Mouse (Mus musculus): ENCODE results near the gene Tbc1d22b. TPM values are rescaled to one million over a fixed set of nuclear protein-coding genes. Genes with fewer than 3 reads are reported as not detected.

Gene Tbc1d22b
- total and polyA plus RNA-seq, 3 experiments: 5.3 to 30.2 (median 26.2) TPM

DNA sequence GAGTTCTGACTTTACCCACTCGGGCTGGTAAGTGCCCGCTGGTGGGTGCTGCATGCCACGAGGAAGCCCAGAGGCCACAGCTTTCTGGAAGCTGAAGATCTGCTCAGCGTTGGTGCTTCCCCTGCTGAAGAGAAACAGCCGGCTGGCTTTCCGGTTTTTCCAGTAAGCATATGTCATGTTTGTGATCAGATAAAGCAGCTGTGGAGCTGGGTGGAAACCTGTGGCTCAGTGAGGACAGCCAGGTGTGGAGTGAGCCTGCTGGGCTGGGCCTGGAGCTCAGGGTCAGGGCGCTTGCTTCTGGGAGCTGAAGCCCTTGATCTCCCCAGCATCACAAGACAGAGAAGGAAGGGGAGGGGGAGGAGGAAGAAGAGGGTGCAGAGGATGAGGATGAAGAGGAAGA, 7.3 kb downstream of the Tbc1d22b start:
- Histone ChIP-seq H3K4me1 (ENCODE audit: insufficient read depth, low read depth, low read length) (peaks cover 2% of the 10 kb centered on the region; the same call in 1 of the 2 replicates), H3K36me3 (replicated peaks) (peaks cover 68% of the 10 kb centered on the region), H3K9me3 (replicated peaks) (no peaks in the 10 kb centered on the region), H3K4me3 (ENCODE audit: low read depth, low read length) (no peak overlapping the region), H3K27me3 (ENCODE audit: insufficient read depth, low read length) (no peaks in the 10 kb centered on the region)
- no peak for TF ChIP-seq GATA1 (IDR thresholded peaks at IDR 0.05; ENCODE audit: borderline replicate concordance, low read length)
- no peak for TF ChIP-seq CTCF (IDR thresholded peaks at IDR 0.05; ENCODE audit: low read depth, low read length)
- no peak for TF ChIP-seq GATA2 (IDR thresholded peaks at IDR 0.05; ENCODE audit: borderline replicate concordance, low read depth, low read length)
- no peak for TF ChIP-seq TAL1 (conservative IDR thresholded peaks at IDR 0.05; ENCODE audit: low read depth, low read length)
- no peak for TF ChIP-seq POLR2AphosphoS5 (IDR thresholded peaks at IDR 0.05; ENCODE audit: insufficient replicate concordance, low read depth, low read length)
- DNase-seq (ENCODE audit: low spot score): no peak
- no peak for ATAC-seq (ENCODE audit: extremely low read depth, insufficient number of reproducible peaks, low FRiP score, poor library complexity, severe bottlenecking)

DNA sequence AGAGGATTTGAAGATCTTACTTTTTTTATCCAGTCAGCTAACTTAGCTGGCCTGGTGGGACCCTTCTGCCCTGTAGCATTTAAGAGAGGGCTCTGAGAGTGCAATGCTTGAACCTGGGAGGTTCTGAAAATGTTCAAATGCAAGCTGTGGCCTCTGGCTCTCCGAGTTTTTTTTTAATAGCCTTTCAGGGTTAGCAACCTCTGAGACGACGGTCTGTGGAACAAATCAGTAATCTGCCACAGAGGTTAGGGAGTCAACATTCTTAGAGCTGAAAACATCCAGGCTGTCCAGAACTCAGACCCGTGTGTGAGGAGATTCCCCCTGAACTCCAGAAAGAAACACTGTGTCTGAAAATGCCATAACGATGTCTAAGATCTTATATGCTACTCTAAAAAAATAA, 8.9 kb downstream of the Tbc1d22b start:
- H3K9me3 ChIP-seq (replicated peaks): no peaks in the 10 kb centered on the region
- H3K4me1 ChIP-seq (ENCODE audit: insufficient read depth, low read depth, low read length): peaks cover 11% of the 10 kb centered on the region
- H3K27me3 ChIP-seq (ENCODE audit: insufficient read depth, low read length): no peaks in the 10 kb centered on the region
- no peak overlapping the region for H3K4me3 ChIP-seq (ENCODE audit: low read depth, low read length)
- H3K36me3 ChIP-seq (replicated peaks): peaks cover 70% of the 10 kb centered on the region
- ATAC-seq (ENCODE audit: extremely low read depth, insufficient number of reproducible peaks, low FRiP score, poor library complexity, severe bottlenecking) (no peak), DNase-seq (ENCODE audit: low spot score) (no peak)
- TF ChIP-seq GATA2 (IDR thresholded peaks at IDR 0.05; ENCODE audit: borderline replicate concordance, low read depth, low read length): no peak
- no peak for TF ChIP-seq TAL1 (conservative IDR thresholded peaks at IDR 0.05; ENCODE audit: low read depth, low read length)
- no peak for TF ChIP-seq GATA1 (IDR thresholded peaks at IDR 0.05; ENCODE audit: borderline replicate concordance, low read length)
- no peak for TF ChIP-seq POLR2AphosphoS5 (IDR thresholded peaks at IDR 0.05; ENCODE audit: insufficient replicate concordance, low read depth, low read length)
- TF ChIP-seq CTCF (IDR thresholded peaks at IDR 0.05; ENCODE audit: low read depth, low read length): no peak

DNA sequence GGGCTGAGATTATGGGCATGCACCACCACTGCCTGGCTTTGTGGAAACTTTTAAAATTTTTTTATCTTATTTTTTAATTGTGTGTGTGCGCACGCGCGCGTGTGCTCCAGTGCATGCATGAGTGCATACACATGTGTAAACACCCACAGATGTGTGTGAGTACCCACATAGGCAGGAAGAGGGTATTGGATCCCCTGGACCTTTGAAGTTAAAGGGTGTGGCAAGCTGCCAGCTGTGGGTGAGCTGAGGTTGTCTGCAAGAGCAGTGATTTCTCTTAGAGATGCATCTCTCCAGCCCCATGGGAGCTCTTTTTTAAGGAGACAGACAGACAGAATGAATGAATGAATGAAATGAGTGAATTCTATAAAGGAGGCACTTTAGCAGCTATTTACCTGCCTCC, 15.9 kb downstream of the Tbc1d22b start:
- peaks cover 77% of the 10 kb centered on the region for H3K36me3 ChIP-seq (replicated peaks)
- no peak for ATAC-seq (ENCODE audit: extremely low read depth, insufficient number of reproducible peaks, low FRiP score, poor library complexity, severe bottlenecking)

DNA sequence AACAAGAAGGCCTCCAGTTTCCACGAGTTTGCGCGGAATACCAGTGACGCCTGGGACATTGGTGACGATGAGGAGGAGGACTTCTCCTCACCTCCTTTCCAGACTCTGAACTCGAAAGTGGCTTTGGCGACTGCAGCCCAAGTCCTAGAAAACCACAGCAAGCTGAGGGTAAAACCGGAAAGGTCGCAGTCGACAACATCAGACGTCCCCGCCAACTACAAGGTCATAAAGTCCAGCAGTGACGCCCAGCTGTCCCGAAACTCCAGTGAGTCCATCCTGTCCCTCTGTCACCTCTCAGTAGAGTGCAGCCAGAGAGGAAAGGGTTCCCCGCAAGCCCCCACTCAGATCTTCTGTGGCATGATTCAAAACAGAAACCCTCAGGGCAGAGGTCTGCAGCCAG, 18.9 kb downstream of the Tbc1d22b start:
- no peak for TF ChIP-seq GATA2 (IDR thresholded peaks at IDR 0.05; ENCODE audit: borderline replicate concordance, low read depth, low read length)
- no peak for DNase-seq (ENCODE audit: low spot score)
- no peak for ATAC-seq (ENCODE audit: extremely low read depth, insufficient number of reproducible peaks, low FRiP score, poor library complexity, severe bottlenecking)
- no peak overlapping the region for H3K4me3 ChIP-seq (ENCODE audit: low read depth, low read length)
- no peaks in the 10 kb centered on the region for H3K9me3 ChIP-seq (replicated peaks)
- H3K4me1 ChIP-seq (ENCODE audit: insufficient read depth, low read depth, low read length): peaks cover 11% of the 10 kb centered on the region
- no peaks in the 10 kb centered on the region for H3K27me3 ChIP-seq (ENCODE audit: insufficient read depth, low read length)
- peaks cover 95% of the 10 kb centered on the region for H3K36me3 ChIP-seq (replicated peaks)

More for the DNA sequence above, 15.9 kb downstream of the Tbc1d22b start:
- H3K4me3 ChIP-seq (ENCODE audit: low read depth, low read length): no peak overlapping the region
- peaks cover 20% of the 10 kb centered on the region for H3K4me1 ChIP-seq (ENCODE audit: insufficient read depth, low read depth, low read length)
- DNase-seq (ENCODE audit: low spot score): no peak
- H3K27me3 ChIP-seq (ENCODE audit: insufficient read depth, low read length): no peaks in the 10 kb centered on the region
- no peaks in the 10 kb centered on the region for H3K9me3 ChIP-seq (replicated peaks)
- no peak for TF ChIP-seq POLR2AphosphoS5 (IDR thresholded peaks at IDR 0.05; ENCODE audit: insufficient replicate concordance, low read depth, low read length)
- no peak for TF ChIP-seq TAL1 (conservative IDR thresholded peaks at IDR 0.05; ENCODE audit: low read depth, low read length)
- TF ChIP-seq GATA1 (IDR thresholded peaks at IDR 0.05; ENCODE audit: borderline replicate concordance, low read length): no peak
- TF ChIP-seq CTCF (IDR thresholded peaks at IDR 0.05; ENCODE audit: low read depth, low read length): no peak
- no peak for TF ChIP-seq GATA2 (IDR thresholded peaks at IDR 0.05; ENCODE audit: borderline replicate concordance, low read depth, low read length)

DNA sequence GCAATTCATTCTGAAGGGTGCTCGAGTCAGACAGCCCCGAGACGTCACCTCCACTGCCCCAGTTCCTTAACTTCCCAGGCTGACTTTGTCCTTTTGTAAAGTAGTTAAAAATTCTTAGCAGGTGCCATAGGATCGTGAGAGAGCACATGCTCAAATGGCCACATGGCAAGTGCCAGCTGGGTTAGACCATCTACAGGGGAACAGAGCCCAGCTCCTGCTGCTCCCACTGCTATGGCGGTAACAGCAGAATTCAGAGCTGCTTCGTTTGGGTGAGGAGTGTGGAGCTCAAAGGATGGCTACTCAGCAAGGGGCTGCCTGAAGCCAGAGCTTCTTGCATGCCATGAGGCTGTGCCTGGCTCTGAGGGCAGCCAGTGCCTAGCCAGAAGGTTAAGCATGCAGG, 20.2 kb downstream of the Tbc1d22b start:
- peaks cover 11% of the 10 kb centered on the region for H3K4me1 ChIP-seq (ENCODE audit: insufficient read depth, low read depth, low read length)
- no peaks in the 10 kb centered on the region for H3K27me3 ChIP-seq (ENCODE audit: insufficient read depth, low read length)
- TF ChIP-seq GATA2 (IDR thresholded peaks at IDR 0.05; ENCODE audit: borderline replicate concordance, low read depth, low read length) (no peak), GATA1 (IDR thresholded peaks at IDR 0.05; ENCODE audit: borderline replicate concordance, low read length) (no peak), TAL1 (conservative IDR thresholded peaks at IDR 0.05; ENCODE audit: low read depth, low read length) (no peak), POLR2AphosphoS5 (IDR thresholded peaks at IDR 0.05; ENCODE audit: insufficient replicate concordance, low read depth, low read length) (no peak), CTCF (IDR thresholded peaks at IDR 0.05; ENCODE audit: low read depth, low read length) (no peak)
- ATAC-seq (ENCODE audit: extremely low read depth, insufficient number of reproducible peaks, low FRiP score, poor library complexity, severe bottlenecking): no peak
- DNase-seq (ENCODE audit: low spot score): no peak
- H3K9me3 ChIP-seq (replicated peaks): no peaks in the 10 kb centered on the region
- H3K4me3 ChIP-seq (ENCODE audit: low read depth, low read length): no peak overlapping the region
- peaks cover 96% of the 10 kb centered on the region for H3K36me3 ChIP-seq (replicated peaks)

DNA sequence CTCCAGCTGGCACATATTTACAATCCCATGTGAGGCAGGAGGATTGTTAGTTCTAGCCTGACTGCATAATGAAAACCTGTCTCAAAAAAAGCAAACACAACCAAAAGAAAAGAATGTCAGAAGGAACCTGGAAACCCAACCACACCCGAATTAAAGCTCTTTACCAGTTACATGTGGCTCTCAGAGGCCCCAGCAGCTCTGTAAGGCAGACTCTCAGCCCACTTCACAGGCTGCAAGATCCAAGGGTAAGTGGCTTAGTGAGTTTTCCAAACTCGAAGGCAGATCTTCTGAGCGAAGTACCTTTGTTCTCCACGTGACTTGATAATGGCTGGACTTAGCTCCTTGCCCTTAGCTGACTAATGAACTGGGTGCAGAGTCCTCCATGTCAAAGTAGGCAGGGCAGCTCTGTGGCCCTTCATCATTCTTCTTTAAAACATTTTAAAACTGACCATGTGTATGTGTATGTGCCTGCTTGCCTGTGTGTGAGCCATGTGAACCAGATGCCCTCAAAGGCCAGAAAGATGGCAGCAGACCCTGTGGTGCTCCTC, 30.1 kb downstream of the Tbc1d22b start:
- peaks cover 84% of the 10 kb centered on the region for H3K36me3 ChIP-seq (replicated peaks)
- TF ChIP-seq POLR2AphosphoS5 (IDR thresholded peaks at IDR 0.05; ENCODE audit: insufficient replicate concordance, low read depth, low read length) (no peak), GATA1 (IDR thresholded peaks at IDR 0.05; ENCODE audit: borderline replicate concordance, low read length) (no peak), GATA2 (IDR thresholded peaks at IDR 0.05; ENCODE audit: borderline replicate concordance, low read depth, low read length) (no peak), TAL1 (conservative IDR thresholded peaks at IDR 0.05; ENCODE audit: low read depth, low read length) (no peak), CTCF (IDR thresholded peaks at IDR 0.05; ENCODE audit: low read depth, low read length) (no peak)
- no peaks in the 10 kb centered on the region for H3K9me3 ChIP-seq (replicated peaks)
- DNase-seq (ENCODE audit: low spot score) (no peak), ATAC-seq (ENCODE audit: extremely low read depth, insufficient number of reproducible peaks, low FRiP score, poor library complexity, severe bottlenecking) (no peak)
- peaks cover 24% of the 10 kb centered on the region for H3K4me1 ChIP-seq (ENCODE audit: insufficient read depth, low read depth, low read length)
- H3K4me3 ChIP-seq (ENCODE audit: low read depth, low read length): no peak overlapping the region
- no peaks in the 10 kb centered on the region for H3K27me3 ChIP-seq (ENCODE audit: insufficient read depth, low read length)

Measured in G1E (cell line).